Mouse (Mus musculus) MEL (cell line): ENCODE measurements at regions not wholly inside any gene's neighbourhood (a gene's known extent, or its start where the extent isn't known, plus 50 kb on each side); places are given as distances from the start of the nearest gene placed in this dataset.
A peak's percentile ranks its signal among the peaks of the same experiment; 100 is the strongest.

ENCODE experiments used
- DNase-seq: peaks from one replicate; pipeline ENCODE4 v3.0.0; 2011; ENCODE audit warnings: low read depth, low spot score
- H3K27ac ChIP-seq: 2 replicates; pipeline ENCODE4 v1.5.1; 2012; ENCODE audit warnings: low read depth, mild to moderate bottlenecking, control low read depth, low read length, moderate library complexity; ENCODE audit not compliant: control insufficient read depth
- H3K27me3 ChIP-seq, 2 experiments: fragments of 150-350 bp in 1 of 2; sonication (generic) in 1 of 2; 2 replicates each; pipeline ENCODE4 v1.6.1; 2012; ENCODE audit warnings: low read length in 2 of 2, mild to moderate bottlenecking in 2 of 2, improper control_type of control experiment in 1 of 2, moderate library complexity in 1 of 2; ENCODE audit not compliant: insufficient read depth in 2 of 2, control insufficient read depth in 1 of 2
- H3K36me3 ChIP-seq, 2 experiments: 2 replicates each; pipeline ENCODE4 v1.6.1; 2012 to 2014; ENCODE audit warnings: low read length in 2 of 2, improper control_type of control experiment in 1 of 2, inconsistent platforms in 1 of 2, mild to moderate bottlenecking in 1 of 2; ENCODE audit not compliant: insufficient read depth in 2 of 2, control insufficient read depth in 1 of 2
- H3K4me1 ChIP-seq, 2 experiments: fragments of 150-350 bp in 1 of 2; sonication (generic) in 1 of 2; 2 replicates each; pipeline ENCODE4 v1.6.1; 2012; ENCODE audit warnings: low read length in 2 of 2, improper control_type of control experiment in 1 of 2, mild to moderate bottlenecking in 1 of 2; ENCODE audit not compliant: insufficient read depth in 2 of 2, control insufficient read depth in 1 of 2
- H3K4me3 ChIP-seq, 2 experiments: fragments of 150-350 bp in 1 of 2; sonication (generic) in 1 of 2; 2 replicates each; pipeline ENCODE4 v1.5.1; 2012; ENCODE audit warnings: low read depth in 2 of 2, low read length in 2 of 2, mild to moderate bottlenecking in 2 of 2, moderate library complexity in 2 of 2, control low read depth in 1 of 2, improper control_type of control experiment in 1 of 2; ENCODE audit not compliant: control insufficient read depth in 1 of 2, insufficient read depth in 1 of 2
- H3K79me2 ChIP-seq: 2 replicates; pipeline ENCODE4 v1.6.1; 2012; ENCODE audit warnings: mild to moderate bottlenecking, low read length, moderate library complexity; ENCODE audit not compliant: control insufficient read depth, poor library complexity, insufficient read depth
- H3K9ac ChIP-seq: 2 replicates; pipeline ENCODE4 v1.6.1; 2012; ENCODE audit warnings: low read depth, mild to moderate bottlenecking, control low read depth, low read length, moderate library complexity; ENCODE audit not compliant: control insufficient read depth, poor library complexity, severe bottlenecking
- H3K9me3 ChIP-seq: fragments of 150-350 bp; sonication (generic); replicated peaks from 2 replicates; pipeline ENCODE4 v1.6.1; 2012; ENCODE audit warnings: mild to moderate bottlenecking, low read length, improper control_type of control experiment, moderate library complexity; ENCODE audit not compliant: insufficient read depth
- CHD1 ChIP-seq: IDR thresholded peaks from 2 replicates; pipeline ENCODE4 v1.6.1; 2012; ENCODE audit warnings: low read depth, mild to moderate bottlenecking, inconsistent platforms, low read length, improper control_type of control experiment
- CHD2 ChIP-seq: IDR thresholded peaks from 2 replicates; pipeline ENCODE4 v1.6.1; 2011; ENCODE audit warnings: low read length, improper control_type of control experiment
- CTCF ChIP-seq, 3 experiments: IDR thresholded peaks in 2 of 3; conservative IDR thresholded peaks in 1 of 3; 2 replicates each; pipeline ENCODE4 v1.5.1; 2011 to 2012; ENCODE audit warnings: low read length in 3 of 3, low read depth in 2 of 3, mild to moderate bottlenecking in 2 of 3, improper control_type of control experiment in 1 of 3, inconsistent platforms in 1 of 3, mixed read lengths in 1 of 3, moderate library complexity in 1 of 3; ENCODE audit not compliant: control insufficient read depth in 1 of 3, insufficient read depth in 1 of 3, poor library complexity in 1 of 3, severe bottlenecking in 1 of 3
- E2F4 ChIP-seq: IDR thresholded peaks from 2 replicates; pipeline ENCODE4 v1.6.1; 2011; ENCODE audit warnings: low read depth, low read length, improper control_type of control experiment, borderline replicate concordance
- ELF1 ChIP-seq: IDR thresholded peaks from 2 replicates; pipeline ENCODE4 v1.6.1; 2014; ENCODE audit warnings: low read depth, mild to moderate bottlenecking, inconsistent platforms, low read length, improper control_type of control experiment, moderate library complexity
- GABPA ChIP-seq: IDR thresholded peaks from 2 replicates; pipeline ENCODE4 v1.6.1; 2012; ENCODE audit warnings: low read depth, mild to moderate bottlenecking, inconsistent platforms, low read length, improper control_type of control experiment, moderate library complexity
- GATA1 ChIP-seq: IDR thresholded peaks from 2 replicates; pipeline ENCODE4 v1.6.1; 2011; ENCODE audit warnings: low read depth, low read length, improper control_type of control experiment
- JUND ChIP-seq: IDR thresholded peaks from 2 replicates; pipeline ENCODE4 v1.6.1; 2011; ENCODE audit warnings: low read depth, mild to moderate bottlenecking, improper control_type of control experiment, low read length
- MXI1 ChIP-seq: IDR thresholded peaks from 2 replicates; pipeline ENCODE4 v1.6.1; 2011; ENCODE audit warnings: mild to moderate bottlenecking, low read depth, low read length, improper control_type of control experiment
- MYB ChIP-seq: IDR thresholded peaks from 2 replicates; pipeline ENCODE4 v1.6.1; 2011; ENCODE audit warnings: mild to moderate bottlenecking, low read depth, low read length, improper control_type of control experiment
- NRF1 ChIP-seq: IDR thresholded peaks from 2 replicates; pipeline ENCODE4 v1.6.1; 2014; ENCODE audit warnings: low read depth, mild to moderate bottlenecking, inconsistent platforms, low read length, improper control_type of control experiment, moderate library complexity; ENCODE audit not compliant: poor library complexity, insufficient read depth, severe bottlenecking
- POLR2A ChIP-seq, 2 experiments: IDR thresholded peaks; 2 replicates each; pipeline ENCODE4 v1.6.1; 2011 to 2012; ENCODE audit warnings: low read length in 2 of 2, mild to moderate bottlenecking in 2 of 2, control low read depth in 1 of 2, improper control_type of control experiment in 1 of 2, low read depth in 1 of 2, moderate library complexity in 1 of 2; ENCODE audit not compliant: control insufficient read depth in 1 of 2, insufficient read depth in 1 of 2, poor library complexity in 1 of 2
- POLR2AphosphoS2 ChIP-seq: IDR thresholded peaks from 2 replicates; pipeline ENCODE4 v1.6.1; 2011; ENCODE audit warnings: low read length, improper control_type of control experiment
- RAD21 ChIP-seq: IDR thresholded peaks from 2 replicates; pipeline ENCODE4 v1.6.1; 2011; ENCODE audit warnings: mild to moderate bottlenecking, low read depth, low read length, improper control_type of control experiment
- SIN3A ChIP-seq: IDR thresholded peaks from 2 replicates; pipeline ENCODE4 v1.6.1; 2012; ENCODE audit warnings: low read length, improper control_type of control experiment, inconsistent platforms
- SMC3 ChIP-seq: IDR thresholded peaks from 2 replicates; pipeline ENCODE4 v1.6.1; 2011; ENCODE audit warnings: low read depth, low read length, improper control_type of control experiment
- TBP ChIP-seq: IDR thresholded peaks from 2 replicates; pipeline ENCODE4 v1.8.0; 2011; ENCODE audit warnings: low read depth, low read length, improper control_type of control experiment
- TCF12 ChIP-seq: IDR thresholded peaks from 2 replicates; pipeline ENCODE4 v1.6.1; 2014; ENCODE audit warnings: low read depth, mild to moderate bottlenecking, inconsistent platforms, low read length, improper control_type of control experiment, moderate library complexity
- UBTF ChIP-seq: IDR thresholded peaks from 2 replicates; pipeline ENCODE4 v1.6.1; 2012; ENCODE audit warnings: low read depth, mild to moderate bottlenecking, inconsistent platforms, low read length, improper control_type of control experiment, moderate library complexity, borderline replicate concordance; ENCODE audit not compliant: insufficient read depth
- USF1 ChIP-seq: IDR thresholded peaks from 2 replicates; pipeline ENCODE4 v1.6.1; 2014; ENCODE audit warnings: low read depth, mild to moderate bottlenecking, inconsistent platforms, low read length, improper control_type of control experiment, moderate library complexity
- ZC3H11A ChIP-seq: IDR thresholded peaks from 2 replicates; pipeline ENCODE4 v1.6.1; 2012; ENCODE audit warnings: low read depth, mild to moderate bottlenecking, inconsistent platforms, low read length, improper control_type of control experiment

DNA sequence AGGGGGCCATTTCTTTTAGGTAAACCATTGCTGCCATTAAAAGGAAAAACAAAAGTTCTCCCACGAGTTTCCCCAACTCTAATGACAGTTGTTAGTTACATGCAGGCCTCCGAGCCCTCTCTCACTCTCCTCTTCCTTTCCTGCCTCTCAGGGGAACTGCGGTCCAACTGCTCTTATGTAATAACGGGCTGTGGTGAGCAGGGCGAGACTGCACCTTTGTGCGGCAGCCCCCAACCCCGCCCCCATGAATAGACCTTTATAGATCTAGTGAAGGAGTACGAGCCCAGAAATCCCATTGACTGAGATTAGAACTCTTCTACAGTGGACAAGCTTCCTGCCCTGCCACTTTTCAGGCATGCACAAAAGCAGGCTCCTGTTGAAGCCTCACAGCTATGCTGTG, 81.8 kb upstream of the Pcgf5 start:
- H3K79me2 ChIP-seq = no peaks in the 10 kb centered on the region
- no peak for DNase-seq
- no peak overlapping the region for H3K4me3 ChIP-seq
- no peak overlapping the region for H3K9ac ChIP-seq
- TF ChIP-seq ELF1 (no peak), UBTF (no peak), GABPA (no peak), POLR2A (IDR thresholded peaks at IDR 0.05; ENCODE audit: control insufficient read depth in 1 of 2, insufficient read depth in 1 of 2, low read depth in 1 of 2, low read length in 2 of 2, poor library complexity in 1 of 2) (no peak), TCF12 (no peak), SIN3A (no peak), GATA1 (no peak), MXI1 (no peak), POLR2AphosphoS2 (no peak), E2F4 (no peak), NRF1 (no peak), RAD21 (no peak), SMC3 (no peak), TBP (no peak), CHD2 (no peak), CHD1 (no peak)
- TF ChIP-seq, all 39 proteins: peak for 0
- Histone ChIP-seq H3K4me1 (no peaks in the 10 kb centered on the region), H3K27ac (no peak overlapping the region), H3K9me3 (no peaks in the 10 kb centered on the region), H3K27me3 (no peaks in the 10 kb centered on the region), H3K36me3 (no peaks in the 10 kb centered on the region)

DNA sequence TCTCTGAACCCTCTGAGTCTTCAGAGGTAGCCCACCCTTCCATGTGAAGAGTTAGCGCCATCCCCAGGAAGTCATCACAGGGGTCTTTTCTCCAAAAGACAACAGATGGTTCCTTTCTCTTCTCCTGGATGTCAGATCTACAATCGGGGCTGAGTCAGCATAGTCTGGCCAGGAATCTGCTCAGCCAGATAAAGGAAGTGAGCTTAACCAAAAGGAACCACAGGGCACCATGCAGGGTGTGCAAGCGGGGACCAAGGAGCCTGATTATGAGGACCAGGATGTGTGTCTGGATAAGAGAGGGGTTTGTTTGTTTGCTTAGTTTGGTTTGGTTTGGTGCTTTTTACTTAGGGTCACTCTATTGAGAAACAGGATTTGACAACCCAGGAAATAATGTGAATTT, 74.6 kb upstream of the Pcgf5 start:
- Histone ChIP-seq H3K4me3 (no peak overlapping the region), H3K79me2 (no peaks in the 10 kb centered on the region), H3K9ac (no peak overlapping the region), H3K9me3 (no peaks in the 10 kb centered on the region), H3K27ac (no peak overlapping the region), H3K4me1 (no peaks in the 10 kb centered on the region), H3K36me3 (no peaks in the 10 kb centered on the region)
- TF ChIP-seq NRF1 (no peak), GABPA (no peak), CHD1 (no peak), ZC3H11A (no peak), POLR2AphosphoS2 (no peak), CTCF (IDR thresholded peaks at IDR 0.05 in 2 of 3, conservative IDR thresholded peaks at IDR 0.05 in 1 of 3; ENCODE audit: control insufficient read depth in 1 of 3, insufficient read depth in 1 of 3, low read depth in 2 of 3, low read length in 3 of 3, poor library complexity in 1 of 3, severe bottlenecking in 1 of 3) (no peak), MYB (no peak), ELF1 (no peak), JUND (no peak), USF1 (no peak)
- TF ChIP-seq, all 39 proteins: peak for 0
- no peaks in the 10 kb centered on the region for H3K27me3 ChIP-seq
- DNase-seq = peak; percentile 6
